Mouse (Mus musculus): Measurements from ENCODE around the gene Mrpl27.

GRCm38 (mm10) chr11:94697703-94698464, 44.3 kb downstream of the Mrpl27 start:
- TF ChIP-seq CTCF (IDR thresholded peaks at IDR 0.05; ENCODE audit: low read depth, low read length) (no peak), GATA1 (IDR thresholded peaks at IDR 0.05; ENCODE audit: borderline replicate concordance, low read length) (no peak), TAL1 (conservative IDR thresholded peaks at IDR 0.05; ENCODE audit: low read depth, low read length) (no peak), POLR2AphosphoS5 (IDR thresholded peaks at IDR 0.05; ENCODE audit: insufficient replicate concordance, low read depth, low read length) (no peak), GATA2 (IDR thresholded peaks at IDR 0.05; ENCODE audit: borderline replicate concordance, low read depth, low read length) (no peak)
